Mouse (Mus musculus) right cerebral cortex, adult 2 months (tissue): Measurements from ENCODE around the gene Gm45234.
A peak's percentile ranks its signal among the peaks of the same experiment; 100 is the strongest.

ENCODE experiments used
- DNase-seq, 2 experiments: peaks; one replicate each; pipeline ENCODE4 v3.0.0; 2021 to 2022; ENCODE audit warnings: low spot score in 2 of 2

The Gm45234 gene

DNA sequence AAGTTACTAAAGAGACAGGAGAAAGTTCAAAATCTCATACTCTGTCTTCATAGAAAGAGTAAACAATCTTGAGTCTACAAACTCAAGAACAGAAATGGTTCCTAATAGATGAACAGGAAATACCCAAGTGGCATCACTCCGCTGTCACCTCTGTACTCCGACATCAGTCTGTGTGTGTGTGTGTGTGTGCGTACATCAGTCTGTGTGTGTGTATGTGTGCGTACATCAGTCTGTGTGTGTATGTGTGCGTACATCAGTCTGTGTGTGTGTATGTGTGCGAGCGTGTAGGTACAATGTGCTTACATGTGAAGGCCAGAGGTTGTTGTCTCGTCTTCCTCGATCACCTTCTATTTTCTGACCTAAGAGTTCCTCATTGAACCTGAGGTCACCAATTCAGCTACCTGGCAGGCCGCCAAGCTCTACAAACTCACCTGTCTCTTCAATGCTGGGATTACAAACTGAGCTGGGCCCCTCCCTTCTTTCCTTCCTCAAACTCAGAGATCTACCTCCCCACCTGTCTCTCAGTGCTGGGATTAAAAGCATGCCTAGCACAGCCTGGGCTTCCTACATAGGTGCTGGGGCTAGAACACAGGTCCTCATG lies 47.4 kb downstream of the Gm45234 start:
- DNase-seq, result no peak

DNA sequence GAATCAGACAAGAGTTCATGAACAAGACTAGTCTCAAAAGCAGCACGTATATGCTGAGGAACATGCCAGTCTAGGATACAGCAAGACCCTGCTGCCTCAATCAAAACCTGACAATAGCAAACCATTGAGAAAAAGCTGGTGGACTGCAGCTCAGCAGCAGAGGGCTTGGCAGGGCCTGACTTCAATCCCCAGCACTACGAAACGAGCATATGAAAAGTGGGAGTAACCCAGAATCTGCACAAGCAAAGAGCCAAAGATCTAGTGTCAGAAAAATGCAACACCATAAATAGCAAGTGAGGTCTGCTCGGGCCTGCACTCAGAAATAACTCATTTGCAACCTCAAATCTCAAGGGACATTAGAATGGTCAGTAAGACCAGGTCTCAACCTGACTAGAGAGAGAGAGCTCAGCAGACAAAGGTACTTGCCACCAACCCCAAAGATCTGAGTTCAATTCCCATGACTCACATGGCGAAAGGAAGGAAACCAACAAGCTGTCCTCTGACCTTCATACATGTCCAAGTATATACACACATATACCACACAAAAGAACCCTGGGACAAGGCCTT lies 49.7 kb downstream of the Gm45234 start:
- no peak for DNase-seq

DNA sequence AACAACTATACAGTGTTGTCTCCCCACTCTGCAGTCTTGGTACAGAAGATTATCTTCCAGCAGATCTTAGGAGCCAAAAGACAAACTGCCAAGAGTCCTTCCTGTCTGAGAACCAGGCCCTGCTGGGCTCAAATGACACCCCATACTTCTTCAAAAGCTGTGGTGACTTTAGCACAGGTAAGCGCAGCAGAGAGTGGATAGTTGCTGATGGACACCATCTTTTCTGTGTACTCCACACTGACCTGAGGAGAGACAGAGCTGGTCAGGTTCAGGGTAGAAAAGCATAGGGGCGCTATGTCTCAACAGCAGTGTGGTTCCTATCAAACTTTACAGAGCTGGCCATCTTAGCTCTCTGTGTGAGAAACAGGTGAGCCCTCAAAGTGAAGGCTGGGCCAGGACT lies 51.4 kb downstream of the Gm45234 start:
- no peak for DNase-seq

DNA sequence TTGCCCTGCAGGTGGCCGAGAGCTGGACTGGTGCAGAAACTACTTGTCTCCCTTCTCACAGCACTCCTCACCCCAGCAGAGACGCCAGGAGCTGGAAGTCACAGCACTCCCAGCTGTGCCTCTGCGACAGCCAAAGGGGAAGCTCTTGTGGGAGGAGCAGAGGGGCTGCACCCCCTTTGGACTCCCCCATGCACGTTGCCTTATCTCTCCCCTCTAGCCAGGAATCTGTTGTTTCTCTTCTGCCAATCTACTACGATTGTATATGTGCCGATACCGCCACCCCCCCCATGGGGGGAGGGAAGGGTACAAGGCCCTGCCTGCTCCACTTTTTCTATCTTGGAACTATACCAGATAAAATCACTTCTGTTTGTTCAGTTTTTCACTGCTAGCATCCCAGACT lies 52.0 kb downstream of the Gm45234 start:
- DNase-seq, result no peak

DNA sequence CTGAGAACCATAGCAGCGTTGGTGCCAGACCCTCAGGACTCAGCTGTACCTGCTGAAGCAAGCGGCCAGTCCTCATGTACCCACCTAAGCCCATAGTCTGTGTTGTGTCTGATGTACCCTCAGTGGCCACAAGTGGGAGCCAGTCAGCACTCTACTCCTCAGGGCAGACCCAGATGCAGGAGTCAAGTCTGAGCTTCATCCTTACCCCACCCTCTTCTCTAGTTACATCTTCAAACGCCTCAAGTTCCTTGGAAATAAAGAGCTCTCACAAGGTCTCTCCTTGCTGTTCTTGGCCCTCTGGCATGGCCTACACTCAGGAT lies 53.1 kb downstream of the Gm45234 start:
- peak; percentile 74 to 78 for DNase-seq

DNA sequence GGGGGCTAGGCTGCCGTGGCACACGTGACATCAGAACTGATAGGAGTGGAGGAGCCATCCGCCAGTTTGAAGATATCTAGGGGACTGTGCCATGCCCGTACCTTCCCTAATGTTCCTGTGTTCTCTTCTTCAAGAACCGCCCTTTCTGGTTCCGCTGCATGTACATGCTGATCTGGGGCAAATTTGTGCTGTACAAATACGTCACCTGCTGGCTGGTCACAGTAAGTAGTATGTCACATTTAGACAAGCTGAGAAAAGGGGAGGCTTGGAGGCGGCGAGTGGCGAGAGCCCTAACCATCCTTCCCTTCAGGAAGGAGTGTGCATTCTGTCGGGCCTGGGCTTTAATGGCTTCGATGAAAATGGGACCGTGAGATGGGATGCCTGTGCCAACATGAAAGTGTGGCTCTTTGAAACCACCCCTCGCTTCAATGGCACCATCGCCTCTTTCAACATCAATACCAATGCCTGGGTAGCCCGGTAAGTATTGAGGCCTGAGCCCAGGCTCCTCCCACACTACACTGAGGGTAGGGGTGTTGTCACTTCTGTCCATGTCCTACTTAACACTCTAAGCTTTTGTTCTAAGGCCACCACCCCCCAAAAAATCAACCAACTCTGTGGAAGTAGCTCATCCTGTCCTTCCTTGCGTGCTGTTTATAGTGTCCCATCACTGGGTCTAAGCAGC lies 53.6 kb downstream of the Gm45234 start:
- DNase-seq, result no peak

DNA sequence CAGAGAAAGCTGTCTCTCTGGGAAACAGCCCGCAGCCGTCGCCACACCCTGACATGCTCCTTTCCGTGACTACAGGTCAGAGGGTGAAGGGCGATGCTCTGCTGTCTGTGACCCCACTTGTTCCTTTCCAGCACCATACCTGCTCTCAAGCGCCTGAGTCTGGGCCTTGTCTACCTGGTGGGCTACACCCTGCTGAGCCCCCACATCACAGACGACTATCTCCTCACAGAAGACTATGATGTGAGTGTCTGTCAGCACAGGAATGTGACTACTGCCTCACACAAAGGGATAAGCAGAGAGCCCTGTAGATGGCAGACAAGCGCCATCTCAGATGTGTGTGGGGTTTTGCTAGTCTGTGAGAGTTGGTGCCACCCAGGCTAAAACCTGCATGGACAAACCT lies 54.5 kb downstream of the Gm45234 start:
- DNase-seq, result peak in 1 of 2 experiments; percentile 23

DNA sequence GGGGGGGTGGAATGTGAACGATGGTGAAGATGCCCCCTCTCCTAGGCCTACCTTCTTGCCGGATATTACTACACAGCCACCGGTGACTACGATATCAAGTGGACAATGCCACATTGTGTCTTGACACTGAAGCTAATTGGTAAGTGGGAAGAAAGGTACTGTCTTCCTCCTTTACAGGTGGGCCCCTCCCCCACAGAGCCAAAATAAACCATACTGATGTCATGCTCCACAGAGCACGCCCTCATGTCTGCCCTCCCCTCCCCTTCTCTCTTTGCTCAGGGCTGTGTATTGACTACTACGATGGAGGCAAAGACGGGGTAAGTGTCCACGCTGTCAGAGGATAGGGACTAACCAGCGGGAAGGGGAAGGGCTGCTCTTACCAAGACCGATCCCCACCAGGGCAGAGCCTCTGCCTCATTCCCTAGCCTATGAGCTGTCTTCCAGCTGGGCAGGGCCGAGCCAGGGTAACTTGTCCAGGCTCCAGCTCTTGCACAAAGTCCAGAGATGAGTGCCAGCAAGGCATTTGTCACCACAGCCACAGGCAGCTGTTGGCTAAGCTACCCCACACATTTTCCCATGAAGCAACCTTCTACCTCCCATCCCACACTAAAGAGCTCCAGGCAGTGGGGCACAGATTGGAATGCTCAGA lies 55.7 kb downstream of the Gm45234 start:
- DNase-seq, result peak; percentile 47 to 67

DNA sequence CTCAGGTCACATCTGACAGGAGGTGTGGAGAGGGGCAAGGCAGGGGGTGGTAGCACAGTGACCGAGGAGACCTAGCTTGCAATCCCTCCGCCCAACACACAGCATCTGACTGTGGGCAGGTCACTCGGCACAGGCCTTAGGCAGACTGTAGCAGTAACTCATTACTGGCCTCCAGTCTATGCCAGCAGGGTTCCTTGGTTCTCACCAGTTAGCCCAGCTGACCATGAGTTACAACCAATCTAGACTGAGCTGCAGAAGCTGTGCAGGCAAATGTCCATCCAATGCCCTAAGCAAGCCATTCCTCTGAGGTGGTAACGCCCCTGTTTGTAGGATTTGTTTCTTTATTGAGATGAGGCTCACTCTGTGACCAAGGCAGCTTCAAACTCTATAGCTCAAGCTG lies 56.5 kb downstream of the Gm45234 start:
- DNase-seq, result no peak

DNA sequence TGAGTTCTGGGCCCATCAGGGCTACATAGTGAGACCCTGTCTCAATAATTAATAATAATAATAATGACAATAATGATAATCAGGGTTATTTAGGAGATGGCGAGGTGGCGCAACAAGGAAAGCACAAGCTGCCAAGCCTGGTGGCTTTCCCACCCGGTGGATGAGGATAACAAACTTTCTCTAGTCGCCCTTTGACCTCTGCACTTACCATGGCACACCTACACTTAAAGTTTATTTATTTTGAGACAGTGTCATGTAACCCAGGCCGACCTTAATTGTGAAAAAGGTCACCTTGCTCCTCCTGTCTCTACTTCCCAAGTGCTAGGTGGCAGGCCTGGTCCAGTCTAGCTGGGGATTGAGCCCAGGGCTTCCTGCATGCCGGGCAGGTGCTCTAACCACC lies 57.1 kb downstream of the Gm45234 start:
- DNase-seq, result no peak

DNA sequence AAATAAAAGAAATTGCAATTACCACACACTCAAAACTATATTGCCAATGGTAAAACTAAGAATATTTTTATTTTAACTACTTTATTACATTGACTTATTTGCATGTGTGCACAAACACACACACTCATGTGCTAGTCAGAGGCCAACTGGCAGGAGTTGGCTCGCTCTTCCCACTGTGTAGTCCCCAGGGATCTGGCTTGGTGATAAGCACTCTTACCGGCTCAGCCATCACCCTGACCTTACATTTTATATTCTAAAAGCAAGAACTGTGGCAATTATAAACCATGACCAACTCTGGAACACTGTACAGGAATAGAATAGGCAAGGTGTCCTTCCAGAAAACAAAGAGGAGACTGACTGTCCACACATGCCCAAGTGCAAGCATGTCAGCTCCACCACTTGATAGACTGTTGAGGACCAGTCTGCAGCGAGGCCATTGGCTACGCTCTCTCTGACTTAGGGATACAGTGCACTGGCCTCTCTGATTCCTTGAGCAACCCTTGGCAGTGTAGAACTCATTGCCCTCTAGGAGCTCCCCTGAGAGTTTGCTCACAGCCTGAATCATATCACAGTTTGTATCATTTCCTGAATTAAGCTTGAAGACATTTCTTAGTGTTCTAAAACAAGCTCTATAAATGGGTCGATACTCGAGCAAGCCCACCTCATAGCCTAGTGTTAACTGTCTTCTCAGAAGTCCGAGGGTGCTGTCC lies 59.2 kb downstream of the Gm45234 start:
- no peak for DNase-seq

DNA sequence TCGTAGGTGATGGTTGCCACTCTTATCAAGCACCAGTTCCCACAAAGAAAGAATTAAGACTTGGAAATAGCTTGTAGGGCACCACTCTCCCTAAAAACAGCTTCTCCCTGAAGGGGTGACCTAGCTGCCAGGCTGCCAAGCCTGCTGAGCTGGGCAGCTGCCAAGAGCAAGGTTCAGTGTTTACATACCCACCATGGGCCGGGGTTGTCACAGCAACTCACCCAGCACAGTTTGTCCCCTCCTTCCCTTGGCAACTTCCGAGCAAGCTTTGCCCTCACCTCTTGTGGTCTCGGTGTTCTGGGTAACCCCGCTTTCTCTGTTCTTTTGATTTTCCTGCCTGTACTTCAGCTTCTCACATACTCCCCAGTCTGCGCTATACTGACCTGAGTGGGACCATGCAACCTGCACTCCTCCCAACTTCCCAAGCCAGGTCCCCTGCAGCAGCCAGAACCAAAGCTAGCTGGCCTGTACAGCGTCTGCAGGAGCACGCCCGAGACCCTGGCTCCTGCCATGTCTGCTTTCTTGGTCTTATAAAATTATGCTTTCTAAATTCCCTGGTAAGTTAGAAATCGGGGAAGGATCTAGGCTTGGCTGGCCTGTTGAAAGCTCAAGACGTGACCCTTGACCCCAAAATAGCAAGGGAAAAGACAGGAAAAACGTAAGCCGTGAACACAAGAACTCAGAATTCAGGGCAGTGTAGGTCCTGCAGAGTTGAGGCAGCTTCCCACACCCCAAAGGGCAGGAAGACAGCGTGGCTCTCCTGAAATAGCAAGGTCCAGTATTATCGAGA lies 61.5 kb downstream of the Gm45234 start:
- DNase-seq, result peak; percentile 46 to 55

DNA sequence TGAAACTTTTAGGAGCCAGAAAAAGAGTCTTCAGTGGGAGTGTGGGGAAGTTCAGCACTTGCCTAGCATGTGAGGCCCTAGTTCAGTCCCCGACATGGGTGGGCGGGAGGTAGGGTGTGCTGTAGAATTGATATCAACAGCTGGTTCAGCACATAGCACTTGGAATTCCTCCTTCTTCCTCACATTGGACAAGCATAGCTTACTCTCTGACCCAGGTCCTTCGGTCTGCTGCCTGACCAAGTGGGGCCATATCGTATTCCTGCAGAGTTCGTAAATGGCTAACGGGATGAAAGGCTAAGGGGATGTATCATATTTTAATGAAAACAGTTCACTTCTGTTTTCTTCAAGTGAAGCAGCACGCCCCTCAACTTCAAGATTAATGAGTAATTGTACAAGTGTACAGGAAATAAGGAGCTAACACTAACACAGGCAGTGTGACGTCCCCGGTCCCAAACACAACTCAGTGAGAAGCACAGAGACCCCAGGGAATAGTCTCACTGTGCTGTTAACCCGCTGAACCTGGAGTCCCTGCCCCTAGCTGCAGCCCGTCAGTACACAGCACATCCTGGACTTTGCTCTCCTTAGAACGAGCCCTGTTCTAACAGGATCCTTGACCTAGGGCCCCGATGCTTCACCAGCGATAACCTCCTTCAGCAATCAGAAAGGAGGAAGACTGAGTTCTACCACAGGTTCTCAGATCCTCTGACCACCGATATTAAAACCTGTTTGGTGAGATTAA lies 62.4 kb downstream of the Gm45234 start:
- no peak for DNase-seq

DNA sequence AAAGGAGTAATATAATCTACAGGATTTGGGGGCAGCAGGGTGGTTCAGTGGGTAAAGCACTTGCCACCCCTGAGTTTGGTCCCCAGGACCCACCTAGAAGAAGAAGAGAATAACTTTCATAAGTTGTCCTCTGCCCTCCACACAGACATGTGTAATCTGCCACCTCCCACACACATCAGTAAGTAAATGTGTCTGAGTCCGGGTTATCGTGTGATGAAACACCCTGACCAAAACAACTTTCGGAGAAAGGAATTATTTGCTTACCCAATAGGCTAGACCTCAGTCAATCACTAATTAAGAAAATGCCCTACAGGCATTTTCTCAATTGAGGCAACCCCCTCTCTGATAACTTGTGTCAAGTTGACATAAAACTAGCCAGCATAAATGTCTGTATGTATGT lies 65.3 kb downstream of the Gm45234 start:
- no peak for DNase-seq
